Comparison of ENCODE assay signal across 36 mouse cellular contexts in genomic region chr13:30921914-30922313, GRCm38 (mm10). TPM values are rescaled to one million over a fixed set of nuclear protein-coding genes. Genes with fewer than 3 reads are reported as not detected.
"Had no signal": no experiment of that assay in that cellular context is flagged by ENCODE, and none has a peak within 500 bp of the region (broad histone marks: within the 10 kb centered on the region; RNA-seq: fewer than 3 reads in every experiment).

No protein-coding gene starts in this region.

- H3K4me1 ChIP-seq: embryonic facial prominence, embryonic 12.5 days; embryonic facial prominence, embryonic 13.5 days; embryonic facial prominence, embryonic 15.5 days; forebrain, embryonic 10.5 days; forebrain, embryonic 12.5 days; forebrain, embryonic 13.5 days; forebrain, embryonic 15.5 days had no signal

- DNase-seq: cerebellum, adult 8-10 months; cerebellum, adult 9-10 months; cerebellum, adult 9-11 months; cerebellum, postnatal 10 days; cerebellum, postnatal 14 days; cerebellum, postnatal 25 days; cerebellum, postnatal 36 days; embryo, embryonic 11 days; forebrain, postnatal 0 days; gastrocnemius, adult 2 months; gastrocnemius, postnatal 10 days; gastrocnemius, postnatal 14 days; gastrocnemius, postnatal 25 days; gastrocnemius, postnatal 36 days; heart, adult 18-20 months; heart, adult 2 months had no signal

- H3K27me3 ChIP-seq: embryonic facial prominence, embryonic 12.5 days; embryonic facial prominence, embryonic 13.5 days; embryonic facial prominence, embryonic 15.5 days; forebrain, embryonic 12.5 days; forebrain, embryonic 13.5 days; forebrain, embryonic 15.5 days had no signal

- H3K9me3 ChIP-seq: embryonic facial prominence, embryonic 10.5 days; embryonic facial prominence, embryonic 12.5 days; embryonic facial prominence, embryonic 13.5 days; embryonic facial prominence, embryonic 15.5 days; forebrain, embryonic 10.5 days; forebrain, embryonic 12.5 days; forebrain, embryonic 13.5 days; forebrain, embryonic 15.5 days had no signal

- ATAC-seq: forebrain, embryonic 13.5 days; forebrain, embryonic 14.5 days; forebrain, embryonic 15.5 days; forebrain, embryonic 16.5 days; forebrain, postnatal 0 days had no signal

- H3K9ac ChIP-seq: embryonic facial prominence, embryonic 12.5 days; embryonic facial prominence, embryonic 13.5 days; embryonic facial prominence, embryonic 15.5 days; forebrain, embryonic 12.5 days; forebrain, embryonic 13.5 days; forebrain, embryonic 15.5 days; forebrain, postnatal 0 days had no signal

- H3K4me3 ChIP-seq: embryonic facial prominence, embryonic 10.5 days; embryonic facial prominence, embryonic 12.5 days; embryonic facial prominence, embryonic 13.5 days; embryonic facial prominence, embryonic 15.5 days; erythroblast, embryonic 14.5 days; forebrain, embryonic 10.5 days; forebrain, embryonic 12.5 days; forebrain, embryonic 13.5 days; forebrain, embryonic 15.5 days; gastrocnemius, adult 2 months; heart, adult 2 months had no signal

- H3K27ac ChIP-seq: embryonic facial prominence, embryonic 10.5 days; embryonic facial prominence, embryonic 12.5 days; embryonic facial prominence, embryonic 13.5 days; embryonic facial prominence, embryonic 15.5 days; forebrain, embryonic 10.5 days; forebrain, embryonic 12.5 days; forebrain, embryonic 13.5 days; forebrain, embryonic 15.5 days; gastrocnemius, adult 2 months; heart, adult 2 months had no signal

- H3K4me2 ChIP-seq: embryonic facial prominence, embryonic 12.5 days; embryonic facial prominence, embryonic 13.5 days; embryonic facial prominence, embryonic 15.5 days; forebrain, embryonic 12.5 days; forebrain, embryonic 13.5 days; forebrain, embryonic 15.5 days had no signal

RNA-seq across cellular contexts. Expression of gene Hus1b, which starts 25.6 kb away (rescaled TPM):
- total RNA-seq: gastrocnemius, adult 18-20 months had no signal
- polyA plus RNA-seq: embryonic facial prominence, embryonic 11.5 days; embryonic facial prominence, embryonic 13.5 days; embryonic facial prominence, embryonic 14.5 days; embryonic facial prominence, embryonic 15.5 days; erythroblast, embryonic 14.5 days; forebrain, embryonic 10.5 days; forebrain, embryonic 11.5 days; forebrain, embryonic 12.5 days; forebrain, embryonic 13.5 days; forebrain, embryonic 15.5 days; forebrain, embryonic 16.5 days; heart, adult 2 months had no signal

RNA-seq across cellular contexts. Expression of gene Gm5447, which starts 52.1 kb away (rescaled TPM):
- total RNA-seq: common myeloid progenitor, adult 5-6 weeks; forebrain, postnatal 0 days; gastrocnemius, adult 18-20 months; gastrocnemius, adult 2 months; gastrocnemius, postnatal 10 days; gastrocnemius, postnatal 14 days; gastrocnemius, postnatal 25 days; gastrocnemius, postnatal 36 days; gastrocnemius, postnatal 4 days; granulocyte monocyte progenitor cell, adult 5-6 weeks; heart, adult 18-20 months; heart, adult 2 months; heart, adult 8-10 months had no signal
- polyA plus RNA-seq: cortical plate, adult 2 months; erythroblast, embryonic 14.5 days; forebrain, embryonic 11.5 days; forebrain, embryonic 14.5 days; heart, adult 2 months had no signal
